Mouse (Mus musculus): Measurements from ENCODE around the gene Pnkp. TPM values are rescaled to one million over a fixed set of nuclear protein-coding genes. Genes with fewer than 3 reads are reported as not detected.

The Pnkp gene
- polyA plus RNA-seq (2017; shearing (Covaris generic)) = 112 TPM

DNA sequence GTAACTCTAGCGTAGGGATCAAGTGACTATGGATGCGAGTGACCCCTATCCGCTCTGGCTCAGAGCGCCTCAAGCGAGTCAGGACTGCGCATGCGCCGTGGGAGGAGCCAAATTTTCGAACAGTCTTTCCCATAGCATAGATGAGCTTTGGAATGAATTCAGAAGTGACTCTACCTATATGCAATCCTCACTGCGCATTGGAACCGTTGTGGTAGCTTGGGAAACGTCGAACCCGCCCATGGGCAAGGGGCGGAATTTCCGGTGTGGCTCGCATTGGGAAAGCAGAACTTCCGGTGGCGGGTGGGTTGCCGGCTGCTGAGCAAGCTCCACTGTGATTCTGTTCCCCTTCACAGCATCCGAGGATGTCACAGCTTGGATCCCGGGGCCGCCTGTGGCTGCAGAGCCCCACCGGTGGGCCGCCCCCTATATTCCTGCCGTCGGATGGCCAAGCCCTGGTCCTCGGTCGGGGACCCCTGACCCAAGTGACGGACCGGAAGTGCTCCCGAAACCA, at the start of gene Pnkp:
Pnkp (plus strand) TSS at position 98 of the 511 bp plus-strand sequence.

DNA sequence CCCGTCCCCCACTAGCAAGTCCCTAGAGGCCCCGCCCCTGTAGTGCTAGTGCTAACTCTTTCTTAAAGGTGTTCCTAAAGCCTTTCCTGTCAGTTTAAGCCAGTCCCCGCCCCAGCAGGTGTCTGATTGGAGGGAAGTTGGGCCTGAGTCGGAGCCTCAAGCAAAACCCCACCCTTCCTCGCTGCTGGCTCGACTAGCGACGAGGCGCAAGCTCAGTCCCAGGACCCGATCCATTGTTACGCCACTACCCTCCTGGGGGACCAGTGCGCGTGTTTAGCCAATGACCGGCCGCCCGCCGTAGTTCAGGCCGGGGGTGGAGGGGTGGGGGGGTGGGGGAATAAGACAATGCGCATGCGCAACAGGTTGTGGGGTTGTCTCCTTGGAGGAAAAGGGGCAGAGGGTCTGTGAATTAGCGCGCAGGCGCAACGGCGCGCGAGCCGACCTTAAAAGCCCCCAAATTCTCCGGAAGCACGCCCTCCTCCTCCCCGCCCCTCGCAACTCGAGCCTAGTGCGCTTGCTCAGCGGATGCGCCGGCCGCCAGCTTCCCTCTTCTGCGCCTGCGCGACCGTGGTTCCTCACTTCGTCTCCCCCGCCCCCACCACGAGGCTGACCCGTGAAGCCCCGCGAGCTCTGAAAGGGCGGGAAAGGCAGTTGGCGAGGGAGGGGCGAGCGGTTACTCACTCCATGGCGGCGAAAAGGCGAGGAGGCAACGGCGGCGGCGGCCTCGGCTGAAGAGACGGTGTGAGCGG, 41.0 kb upstream of the Pnkp start, which contains the start of the genes Nup62 and Il4i1:
Nup62 (plus strand) TSS at position 368 of the 749 bp plus-strand sequence.
Il4i1 (plus strand) TSS at position 667 of the 749 bp plus-strand sequence.

DNA sequence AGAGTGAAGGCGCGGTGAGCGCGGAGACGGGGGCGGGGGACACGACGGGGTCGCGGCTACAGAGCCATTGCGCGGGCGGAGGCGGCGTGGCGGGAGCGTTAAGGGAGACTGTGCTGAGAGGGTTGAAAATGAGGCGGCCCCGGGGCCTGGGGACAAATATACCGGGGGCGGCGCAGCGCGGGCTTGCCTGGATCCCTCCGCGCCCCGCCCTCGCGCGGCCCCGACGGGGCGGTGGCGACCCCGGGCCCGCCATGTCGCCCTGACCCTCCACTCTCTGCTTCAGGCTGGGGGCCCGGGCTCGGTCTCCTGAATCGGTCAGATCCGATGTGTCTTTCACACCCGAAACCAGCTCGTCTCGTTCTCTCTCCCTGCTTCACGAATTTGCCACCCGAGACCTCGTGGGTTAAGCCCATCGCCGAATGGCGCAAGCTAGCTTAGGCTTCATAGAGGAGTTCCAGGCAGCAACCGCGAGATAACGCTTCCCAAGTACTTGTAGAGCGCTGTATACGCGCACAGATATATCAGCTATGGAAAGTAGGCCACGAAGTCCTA, 40.4 kb upstream of the Pnkp start, which contains the start of gene Atf5:
Atf5 (minus strand) TSS at position 189 of the 552 bp plus-strand sequence.

DNA sequence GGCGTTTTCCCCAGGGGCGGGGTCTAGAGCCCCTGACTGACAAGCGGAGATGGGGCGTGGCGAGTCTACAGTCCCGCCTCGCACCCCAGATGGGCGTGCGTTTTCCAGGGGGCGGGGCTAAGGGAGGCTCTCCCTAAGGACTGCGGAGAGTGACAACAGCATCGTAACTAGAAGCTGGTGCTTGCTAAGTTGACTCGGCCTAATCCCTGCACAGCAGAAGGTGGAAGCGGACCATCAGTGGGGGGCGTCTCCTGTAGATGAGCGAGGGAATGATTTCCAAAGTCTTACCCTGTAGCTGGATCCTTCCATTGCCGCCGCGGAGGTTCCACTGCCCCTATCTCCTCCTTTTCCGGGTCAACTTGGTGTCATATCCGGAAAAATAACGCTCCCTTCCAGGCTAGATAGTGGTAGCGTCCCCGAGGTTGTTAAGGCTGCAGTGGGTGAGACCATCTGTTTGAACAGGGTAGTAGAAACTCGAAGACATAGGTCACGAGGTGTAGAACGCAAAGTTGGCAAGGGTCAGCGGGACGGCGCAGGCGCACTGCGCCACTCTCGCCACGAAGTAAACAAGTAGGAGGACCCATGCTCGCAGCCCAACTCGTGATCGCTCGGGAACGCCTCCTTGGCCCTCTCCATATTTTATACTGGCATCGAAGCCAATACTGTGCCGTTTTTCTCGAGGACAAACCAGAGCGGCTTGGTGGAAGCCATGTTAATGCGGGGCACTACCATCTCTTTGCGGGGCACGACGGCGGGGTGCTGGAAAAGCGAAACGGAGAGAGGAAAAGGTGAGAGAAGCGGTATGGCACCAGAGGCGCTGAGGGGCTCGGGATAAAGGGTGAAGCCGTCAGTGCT, 8.2 kb upstream of the Pnkp start, which contains the start of the genes Akt1s1 and Tbc1d17:
Akt1s1 (plus strand) TSS at position 431 of the 855 bp plus-strand sequence.
Tbc1d17 (minus strand) TSS at position 519 of the 855 bp plus-strand sequence.

DNA sequence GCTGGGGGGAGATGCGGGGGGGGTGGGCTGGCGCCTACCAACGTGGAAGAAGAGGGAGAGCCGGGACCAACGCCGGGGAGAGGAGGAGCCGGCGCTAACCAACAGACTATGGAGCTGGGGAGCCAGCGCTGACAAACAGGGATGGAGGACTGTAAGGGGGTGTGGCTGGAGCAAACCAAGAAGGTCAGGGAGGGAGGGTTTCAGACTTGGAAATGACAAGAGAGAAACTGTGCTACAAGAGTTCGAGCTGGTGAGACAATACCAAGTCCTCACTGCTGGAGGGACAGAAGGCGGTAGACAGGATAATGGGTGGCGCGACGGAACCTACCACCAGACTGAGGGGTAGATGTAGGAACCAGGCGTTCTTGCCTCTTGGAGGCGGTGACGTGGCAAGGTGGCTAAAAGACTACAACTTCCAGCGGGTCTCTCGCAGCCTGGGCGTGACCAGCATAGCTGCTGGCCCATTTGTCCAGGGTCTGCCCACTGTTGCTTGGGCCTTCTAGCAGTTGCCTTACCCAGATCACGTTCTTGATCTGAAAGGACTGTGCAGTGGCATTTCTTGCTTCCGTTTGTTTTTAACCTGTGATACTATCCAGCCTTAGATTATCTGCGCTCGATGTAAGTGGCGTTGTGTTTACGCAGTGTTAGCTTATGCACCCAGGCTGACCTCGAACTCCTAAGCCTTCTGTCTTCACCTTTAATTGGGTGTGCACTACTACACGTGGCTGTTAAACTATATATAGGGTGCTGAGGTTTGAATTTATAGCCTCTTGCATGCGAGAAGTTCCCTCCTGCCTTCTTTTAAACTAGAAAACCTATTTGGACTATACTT, 13.0 kb downstream of the Pnkp start, which contains the start of gene Ptov1:
Ptov1 (minus strand) TSS at position 92 of the 832 bp plus-strand sequence.

DNA sequence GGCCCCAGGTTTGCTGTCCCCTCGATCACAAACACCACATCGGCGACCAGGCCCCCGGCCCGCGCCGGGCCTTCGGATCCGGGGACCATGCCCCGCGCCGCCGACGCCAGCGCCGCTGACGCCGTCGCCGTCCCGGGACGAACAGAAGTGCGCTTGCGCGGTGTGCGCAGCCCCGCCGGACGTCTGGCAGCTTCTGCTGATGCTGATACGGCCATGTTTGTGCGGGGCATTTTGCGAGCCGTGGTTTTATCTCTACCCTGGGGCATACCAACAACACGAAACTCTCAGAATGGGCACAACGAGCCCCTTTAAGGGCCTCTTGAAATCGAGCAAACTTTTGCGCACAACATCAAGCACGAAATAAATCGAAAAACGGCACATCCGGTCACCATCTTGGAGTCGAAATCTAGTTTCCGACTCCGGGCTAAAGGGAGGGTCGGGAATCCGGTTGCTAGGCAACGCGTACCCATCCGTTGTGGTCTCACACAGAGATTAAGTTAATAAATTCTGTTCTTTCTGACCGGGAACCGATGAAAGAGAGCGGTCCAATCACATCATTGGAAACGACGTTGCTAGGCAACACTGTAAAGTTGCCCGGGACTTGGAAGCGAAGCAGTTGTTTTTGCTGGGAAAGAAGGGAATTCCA, 35.5 kb downstream of the Pnkp start, which contains the start of gene Med25:
Med25 (minus strand) TSS at position 437 of the 646 bp plus-strand sequence.

DNA sequence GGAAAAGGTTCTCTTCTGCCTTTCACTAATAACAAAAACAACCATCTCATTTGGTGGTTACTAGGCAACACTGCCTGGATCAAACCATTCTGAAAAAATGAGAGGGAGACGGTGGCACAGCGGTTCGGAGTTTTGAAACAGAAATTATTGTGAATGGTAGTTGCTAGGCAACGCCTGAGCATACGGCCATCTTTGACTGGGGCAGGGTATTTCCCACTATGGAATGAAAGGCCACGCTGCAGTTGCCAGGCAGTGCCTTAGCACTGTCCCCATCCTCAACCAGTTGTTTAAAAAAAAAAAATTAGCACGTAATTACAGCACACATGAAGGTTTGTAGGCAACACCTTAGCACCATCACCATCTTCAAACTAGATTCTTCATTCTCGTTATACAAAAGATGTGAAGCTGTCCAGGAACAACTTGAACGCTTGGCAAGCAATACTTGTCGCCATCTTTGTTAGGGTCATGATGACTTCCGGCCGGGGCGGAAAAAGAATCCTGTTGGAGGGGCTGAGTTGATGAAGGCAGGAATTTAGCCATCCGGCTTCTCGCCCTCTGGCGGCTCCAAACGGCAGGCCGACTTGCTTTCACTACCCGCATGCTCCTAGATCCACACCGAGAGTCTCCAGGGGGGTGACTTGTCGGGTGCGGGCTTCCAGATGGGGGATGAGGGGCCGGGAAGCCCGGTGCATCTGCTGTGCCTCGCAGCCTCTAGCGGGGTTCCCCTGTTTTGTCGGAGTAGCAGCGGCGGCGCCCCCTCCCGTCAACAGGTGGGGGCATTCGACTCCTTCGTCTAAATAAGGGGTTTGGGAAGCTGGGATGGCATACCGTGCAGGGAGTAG, 38.9 kb downstream of the Pnkp start, which contains the start of gene Fuz:
Fuz (plus strand) TSS at position 487 of the 842 bp plus-strand sequence.

Other genes starting within 250 kb of the Pnkp start
- not detected for gene Myh14, start 186.3 kb upstream of the Pnkp start, polyA plus RNA-seq (2017; shearing (Covaris generic))
- gene Izumo2, start 148.4 kb upstream of the Pnkp start, polyA plus RNA-seq (2017; shearing (Covaris generic)) = not detected
- 116 TPM for gene Vrk3, start 108.7 kb upstream of the Pnkp start, polyA plus RNA-seq (2017; shearing (Covaris generic))
- 0.51 TPM for gene Zfp473, start 106.1 kb upstream of the Pnkp start, polyA plus RNA-seq (2017; shearing (Covaris generic))
- gene Nup62, start 41.1 kb upstream of the Pnkp start, polyA plus RNA-seq (2017; shearing (Covaris generic)) = 63.1 TPM
- 2.9 TPM for gene Il4i1, start 40.8 kb upstream of the Pnkp start, polyA plus RNA-seq (2017; shearing (Covaris generic))
- 0.22 TPM for gene Atf5, start 40.5 kb upstream of the Pnkp start, polyA plus RNA-seq (2017; shearing (Covaris generic))
- 20.5 TPM for gene Akt1s1, start 8.1 kb upstream of the Pnkp start, polyA plus RNA-seq (2017; shearing (Covaris generic))
- gene Tbc1d17, start 8.1 kb upstream of the Pnkp start, polyA plus RNA-seq (2017; shearing (Covaris generic)) = 114 TPM
- 10.1 TPM for gene Ptov1, start 12.6 kb downstream of the Pnkp start, polyA plus RNA-seq (2017; shearing (Covaris generic))
- gene Med25, start 35.6 kb downstream of the Pnkp start, polyA plus RNA-seq (2017; shearing (Covaris generic)) = 52.0 TPM
- 52.1 TPM for gene Fuz, start 38.9 kb downstream of the Pnkp start, polyA plus RNA-seq (2017; shearing (Covaris generic))
- gene Ap2a1, start 72.4 kb downstream of the Pnkp start, polyA plus RNA-seq (2017; shearing (Covaris generic)) = 36.1 TPM
- not detected for gene Tsks, start 86.1 kb downstream of the Pnkp start, polyA plus RNA-seq (2017; shearing (Covaris generic))
- 0.72 TPM for gene Cpt1c, start 117.7 kb downstream of the Pnkp start, polyA plus RNA-seq (2017; shearing (Covaris generic))
- 180 TPM for gene Prmt1, start 129.4 kb downstream of the Pnkp start, polyA plus RNA-seq (2017; shearing (Covaris generic))
- 248 TPM for gene Irf3, start 140.5 kb downstream of the Pnkp start, polyA plus RNA-seq (2017; shearing (Covaris generic))
- 29.1 TPM for gene Bcl2l12, start 141.6 kb downstream of the Pnkp start, polyA plus RNA-seq (2017; shearing (Covaris generic))
- 27.6 TPM for gene Scaf1, start 159.2 kb downstream of the Pnkp start, polyA plus RNA-seq (2017; shearing (Covaris generic))
- 15.1 TPM for gene Rras, start 160.8 kb downstream of the Pnkp start, polyA plus RNA-seq (2017; shearing (Covaris generic))
- 3.5 TPM for gene Prr12, start 195.7 kb downstream of the Pnkp start, polyA plus RNA-seq (2017; shearing (Covaris generic))
- 127 TPM for gene Nosip, start 205.3 kb downstream of the Pnkp start, polyA plus RNA-seq (2017; shearing (Covaris generic))
- 3.2 TPM for gene Prrg2, start 205.5 kb downstream of the Pnkp start, polyA plus RNA-seq (2017; shearing (Covaris generic))
- 159 TPM for gene Rcn3, start 235.1 kb downstream of the Pnkp start, polyA plus RNA-seq (2017; shearing (Covaris generic))
- gene Fcgrt, start 246.7 kb downstream of the Pnkp start, polyA plus RNA-seq (2017; shearing (Covaris generic)) = 6.5 TPM